Mouse (Mus musculus): ENCODE results near the gene Slc25a39. TPM values are rescaled to one million over a fixed set of nuclear protein-coding genes. Genes with fewer than 3 reads are reported as not detected.
"Not testable (repeated sequence)": the region's sequence is repeated elsewhere in the genome, so short reads cannot be mapped to it uniquely, and the experiment has no call there.

Gene Slc25a39
- polyA plus RNA-seq, 1 experiment, result 407 TPM

GRCm38 (mm10) chr11:102393238-102393634 lies 14.5 kb downstream of the Slc25a39 start, which contains the start of gene Rundc3a:
TSS of gene Rundc3a (plus strand) at chr11:102393403.
- under 1% methylated on average over 34 of the region's 34 CpGs for WGBS
- peak; percentile 21 to 59 for DNase-seq (ENCODE audit: low read depth in 1 of 2, low spot score in 2 of 2)
- peaks cover 12% of the 10 kb centered on the region for H3K4me1 ChIP-seq (ENCODE audit: control insufficient read depth, insufficient read depth, insufficient read length)
- no peak for TF ChIP-seq POLR2A (IDR thresholded peaks at IDR 0.05; ENCODE audit: low read depth, low read length)
- no peak for TF ChIP-seq CTCF (IDR thresholded peaks at IDR 0.05; ENCODE audit: extremely low read depth, insufficient read depth, insufficient read length, insufficient replicate concordance)
- peak within 1 kb of the TSS; percentile 50 for H3K4me3 ChIP-seq (ENCODE audit: extremely low read depth, insufficient read depth, insufficient read length)
- no peaks in the 10 kb centered on the region for H3K36me3 ChIP-seq (ENCODE audit: control insufficient read depth, insufficient read depth, low read length)
- H3K27me3 ChIP-seq (ENCODE audit: control insufficient read depth, insufficient read depth, low read length), result peaks cover 7% of the 10 kb centered on the region
- H3K27ac ChIP-seq (ENCODE audit: insufficient read depth, low read length), result no peak within 1 kb of the TSS

GRCm38 (mm10) chr11:102392441-102393237 lies 15.1 kb downstream of the Slc25a39 start:
- no peak overlapping the region for H3K4me3 ChIP-seq (ENCODE audit: extremely low read depth, insufficient read depth, insufficient read length)

GRCm38 (mm10) chr11:102389436-102389835 lies 18.3 kb downstream of the Slc25a39 start:
- H3K4me3 ChIP-seq (ENCODE audit: extremely low read depth, insufficient read depth, insufficient read length); H3K36me3 ChIP-seq (ENCODE audit: control insufficient read depth, insufficient read depth, low read length); DNase-seq (ENCODE audit: low read depth in 1 of 2, low spot score in 2 of 2); H3K27me3 ChIP-seq (ENCODE audit: control insufficient read depth, insufficient read depth, low read length); H3K27ac ChIP-seq (ENCODE audit: insufficient read depth, low read length): not testable (repeated sequence)
- H3K4me1 ChIP-seq (ENCODE audit: control insufficient read depth, insufficient read depth, insufficient read length), result peaks cover 11% of the 10 kb centered on the region
- 84% methylated on average over 4 of the region's 5 CpGs for WGBS

More at GRCm38 (mm10) chr11:102392441-102393237, 15.1 kb downstream of the Slc25a39 start:
- DNase-seq (ENCODE audit: low read depth in 1 of 2, low spot score in 2 of 2), result no peak
- Histone ChIP-seq H3K27me3 (ENCODE audit: control insufficient read depth, insufficient read depth, low read length) (peaks cover 6% of the 10 kb centered on the region; the same call in 1 of the 2 replicates), H3K36me3 (ENCODE audit: control insufficient read depth, insufficient read depth, low read length) (no peaks in the 10 kb centered on the region), H3K27ac (ENCODE audit: insufficient read depth, low read length) (no peak overlapping the region), H3K4me1 (ENCODE audit: control insufficient read depth, insufficient read depth, insufficient read length) (peaks cover 12% of the 10 kb centered on the region)
- no peak for TF ChIP-seq CTCF (IDR thresholded peaks at IDR 0.05; ENCODE audit: extremely low read depth, insufficient read depth, insufficient read length, insufficient replicate concordance)
- TF ChIP-seq POLR2A (IDR thresholded peaks at IDR 0.05; ENCODE audit: low read depth, low read length), result no peak
- WGBS, result 23% methylated on average over 15 of the region's 15 CpGs

DNA sequence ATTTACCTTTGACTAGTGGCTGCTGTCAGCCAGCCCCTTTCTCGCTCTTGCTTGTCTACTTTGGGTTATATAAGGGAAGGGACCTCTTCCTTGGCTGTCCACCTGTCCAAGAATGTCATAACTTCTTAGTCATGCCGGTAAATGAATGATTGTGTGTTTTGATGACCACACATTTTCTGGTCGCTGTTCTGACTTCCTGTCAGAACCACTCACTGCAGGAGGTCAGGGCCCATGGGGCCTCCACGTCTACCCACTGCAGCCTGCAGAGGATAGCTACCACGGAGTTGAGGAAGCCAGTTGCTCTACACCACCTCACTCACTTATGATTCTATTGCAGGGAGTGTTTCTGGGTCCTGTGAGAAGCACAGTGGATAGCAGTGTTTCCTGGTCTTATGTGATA lies 21.6 kb downstream of the Slc25a39 start:
- DNase-seq (ENCODE audit: low read depth in 1 of 2, low spot score in 2 of 2), result no peak
- TF ChIP-seq POLR2A (IDR thresholded peaks at IDR 0.05; ENCODE audit: low read depth, low read length) (no peak), CTCF (IDR thresholded peaks at IDR 0.05; ENCODE audit: extremely low read depth, insufficient read depth, insufficient read length, insufficient replicate concordance) (no peak)
- Histone ChIP-seq H3K4me1 (ENCODE audit: control insufficient read depth, insufficient read depth, insufficient read length) (no peaks in the 10 kb centered on the region), H3K27ac (ENCODE audit: insufficient read depth, low read length) (no peak overlapping the region), H3K36me3 (ENCODE audit: control insufficient read depth, insufficient read depth, low read length) (no peaks in the 10 kb centered on the region), H3K4me3 (ENCODE audit: extremely low read depth, insufficient read depth, insufficient read length) (no peak overlapping the region), H3K27me3 (ENCODE audit: control insufficient read depth, insufficient read depth, low read length) (no peaks in the 10 kb centered on the region)
- 20% methylated on average over 5 of the region's 5 CpGs for WGBS

- TF ChIP-seq POLR2A (IDR thresholded peaks at IDR 0.05; ENCODE audit: low read depth, low read length), result no peak
- TF ChIP-seq CTCF (IDR thresholded peaks at IDR 0.05; ENCODE audit: extremely low read depth, insufficient read depth, insufficient read length, insufficient replicate concordance), result no peak
- H3K36me3 ChIP-seq (ENCODE audit: control insufficient read depth, insufficient read depth, low read length), result no peaks in the 10 kb centered on the region
- no peak overlapping the region for H3K4me3 ChIP-seq (ENCODE audit: extremely low read depth, insufficient read depth, insufficient read length)
- no peaks in the 10 kb centered on the region for H3K27me3 ChIP-seq (ENCODE audit: control insufficient read depth, insufficient read depth, low read length)
- 38% methylated on average over 4 of the region's 4 CpGs for WGBS
- DNase-seq (ENCODE audit: low read depth in 1 of 2, low spot score in 2 of 2), result no peak
- no peak overlapping the region for H3K27ac ChIP-seq (ENCODE audit: insufficient read depth, low read length)
- no peaks in the 10 kb centered on the region for H3K4me1 ChIP-seq (ENCODE audit: control insufficient read depth, insufficient read depth, insufficient read length)
Measured at GRCm38 (mm10) chr11:102385075-102385474, 22.7 kb downstream of the Slc25a39 start.

- no peak for DNase-seq (ENCODE audit: low read depth in 1 of 2, low spot score in 2 of 2)
- no peaks in the 10 kb centered on the region for H3K4me1 ChIP-seq (ENCODE audit: control insufficient read depth, insufficient read depth, insufficient read length)
- H3K36me3 ChIP-seq (ENCODE audit: control insufficient read depth, insufficient read depth, low read length), result no peaks in the 10 kb centered on the region
- H3K27ac ChIP-seq (ENCODE audit: insufficient read depth, low read length), result no peak overlapping the region
- 67% methylated on average over 2 of the region's 2 CpGs for WGBS
- H3K4me3 ChIP-seq (ENCODE audit: extremely low read depth, insufficient read depth, insufficient read length), result no peak overlapping the region
- TF ChIP-seq CTCF (IDR thresholded peaks at IDR 0.05; ENCODE audit: extremely low read depth, insufficient read depth, insufficient read length, insufficient replicate concordance) (no peak), POLR2A (IDR thresholded peaks at IDR 0.05; ENCODE audit: low read depth, low read length) (no peak)
- H3K27me3 ChIP-seq (ENCODE audit: control insufficient read depth, insufficient read depth, low read length), result no peaks in the 10 kb centered on the region
Measured at GRCm38 (mm10) chr11:102384418-102384817, 23.3 kb downstream of the Slc25a39 start.
